Mouse (Mus musculus): Measurements from ENCODE around the gene Vmn1r86. TPM values are rescaled to one million over a fixed set of nuclear protein-coding genes. Genes with fewer than 3 reads are reported as not detected.

The Vmn1r86 gene
- polyA plus RNA-seq, 1 experiment from 2014 or later, result not detected

- Histone ChIP-seq H3K9me3 (replicated peaks; ENCODE audit: control insufficient read depth, low read length) (no peaks in the 10 kb centered on the region), H3K36me3 (ENCODE audit: control insufficient read depth, insufficient read depth) (no peaks in the 10 kb centered on the region), H3K9ac (ENCODE audit: low read length) (no peak overlapping the region), H3K4me2 (ENCODE audit: low read depth, low read length) (no peak overlapping the region), H3K4me3 (ENCODE audit: low read length) (no peak overlapping the region), H3K27ac (ENCODE audit: low read length) (no peak overlapping the region), H3K27me3 (ENCODE audit: control insufficient read depth, insufficient read depth, low read length) (no peaks in the 10 kb centered on the region), H3K4me1 (ENCODE audit: control insufficient read depth, insufficient read depth, low read length) (no peaks in the 10 kb centered on the region)
- no peak for ATAC-seq (replicated peaks; ENCODE audit: extremely low read depth, insufficient read depth, low FRiP score)
- WGBS, result 84% methylated on average over 9 of the region's 9 CpGs
Measured at GRCm38 (mm10) chr7:13059536-13059935, 60.2 kb downstream of the Vmn1r86 start.

- 61% methylated on average over 8 of the region's 8 CpGs for WGBS
- H3K27ac ChIP-seq (ENCODE audit: low read length), result no peak overlapping the region
- no peak overlapping the region for H3K4me2 ChIP-seq (ENCODE audit: low read depth, low read length)
- no peaks in the 10 kb centered on the region for H3K27me3 ChIP-seq (ENCODE audit: control insufficient read depth, insufficient read depth, low read length)
- no peak overlapping the region for H3K9ac ChIP-seq (ENCODE audit: low read length)
- no peak for ATAC-seq (replicated peaks; ENCODE audit: extremely low read depth, insufficient read depth, low FRiP score)
- peaks cover 4% of the 10 kb centered on the region; the same call in 1 of the 2 replicates for H3K4me1 ChIP-seq (ENCODE audit: control insufficient read depth, insufficient read depth, low read length)
- H3K9me3 ChIP-seq (replicated peaks; ENCODE audit: control insufficient read depth, low read length), result no peaks in the 10 kb centered on the region
- H3K36me3 ChIP-seq (ENCODE audit: control insufficient read depth, insufficient read depth), result no peaks in the 10 kb centered on the region
- no peak overlapping the region for H3K4me3 ChIP-seq (ENCODE audit: low read length)
Measured at GRCm38 (mm10) chr7:13056913-13057700, 62.6 kb downstream of the Vmn1r86 start.

GRCm38 (mm10) chr7:13054287-13055010 is 65.3 kb downstream of the Vmn1r86 start, which contains the start of gene Mzf1:
TSS of gene Mzf1 (minus strand) at chr7:13054764.
- H3K4me2 ChIP-seq (ENCODE audit: low read depth, low read length), result peak within 1 kb of the TSS; percentile 79
- ATAC-seq (replicated peaks; ENCODE audit: extremely low read depth, insufficient read depth, low FRiP score), result peak; percentile 91
- H3K4me3 ChIP-seq (ENCODE audit: low read length), result peak within 1 kb of the TSS; percentile 75
- H3K36me3 ChIP-seq (ENCODE audit: control insufficient read depth, insufficient read depth), result no peaks in the 10 kb centered on the region
- WGBS, result under 1% methylated on average over 41 of the region's 41 CpGs
- peaks cover 4% of the 10 kb centered on the region; the same call in 1 of the 2 replicates for H3K4me1 ChIP-seq (ENCODE audit: control insufficient read depth, insufficient read depth, low read length)
- H3K9ac ChIP-seq (ENCODE audit: low read length), result peak within 1 kb of the TSS; percentile 85
- peak within 1 kb of the TSS; percentile 86 for H3K27ac ChIP-seq (ENCODE audit: low read length)
- H3K27me3 ChIP-seq (ENCODE audit: control insufficient read depth, insufficient read depth, low read length), result no peaks in the 10 kb centered on the region
- H3K9me3 ChIP-seq (replicated peaks; ENCODE audit: control insufficient read depth, low read length), result no peaks in the 10 kb centered on the region

- ATAC-seq (replicated peaks; ENCODE audit: extremely low read depth, insufficient read depth, low FRiP score), result no peak
- Histone ChIP-seq H3K9me3 (replicated peaks; ENCODE audit: control insufficient read depth, low read length) (no peaks in the 10 kb centered on the region), H3K36me3 (ENCODE audit: control insufficient read depth, insufficient read depth) (no peaks in the 10 kb centered on the region), H3K9ac (ENCODE audit: low read length) (peak overlapping the region; percentile 85), H3K4me2 (ENCODE audit: low read depth, low read length) (peak overlapping the region; percentile 79), H3K27ac (ENCODE audit: low read length) (peak overlapping the region; percentile 86), H3K27me3 (ENCODE audit: control insufficient read depth, insufficient read depth, low read length) (no peaks in the 10 kb centered on the region), H3K4me3 (ENCODE audit: low read length) (peak overlapping the region; percentile 75), H3K4me1 (ENCODE audit: control insufficient read depth, insufficient read depth, low read length) (peaks cover 4% of the 10 kb centered on the region; the same call in 1 of the 2 replicates)
- WGBS, result 3% methylated on average over 15 of the region's 15 CpGs
Measured at GRCm38 (mm10) chr7:13053961-13054286, 65.8 kb downstream of the Vmn1r86 start.

GRCm38 (mm10) chr7:13053501-13053900 is 66.2 kb downstream of the Vmn1r86 start:
- H3K9ac ChIP-seq (ENCODE audit: low read length), result no peak overlapping the region; the same call in 1 of the 2 replicates
- peaks cover 4% of the 10 kb centered on the region; the same call in 1 of the 2 replicates for H3K4me1 ChIP-seq (ENCODE audit: control insufficient read depth, insufficient read depth, low read length)
- H3K4me2 ChIP-seq (ENCODE audit: low read depth, low read length), result peak overlapping the region; percentile 79
- no peaks in the 10 kb centered on the region for H3K27me3 ChIP-seq (ENCODE audit: control insufficient read depth, insufficient read depth, low read length)
- ATAC-seq (replicated peaks; ENCODE audit: extremely low read depth, insufficient read depth, low FRiP score), result no peak
- H3K9me3 ChIP-seq (replicated peaks; ENCODE audit: control insufficient read depth, low read length), result no peaks in the 10 kb centered on the region
- peak overlapping the region; percentile 75 for H3K4me3 ChIP-seq (ENCODE audit: low read length)
- no peaks in the 10 kb centered on the region for H3K36me3 ChIP-seq (ENCODE audit: control insufficient read depth, insufficient read depth)
- 82% methylated on average over 2 of the region's 2 CpGs for WGBS
- no peak overlapping the region; the same call in 1 of the 2 replicates for H3K27ac ChIP-seq (ENCODE audit: low read length)

- no peaks in the 10 kb centered on the region for H3K9me3 ChIP-seq (replicated peaks; ENCODE audit: control insufficient read depth, low read length)
- no peak overlapping the region for H3K4me3 ChIP-seq (ENCODE audit: low read length)
- H3K4me1 ChIP-seq (ENCODE audit: control insufficient read depth, insufficient read depth, low read length), result peaks cover 4% of the 10 kb centered on the region; the same call in 1 of the 2 replicates
- H3K27ac ChIP-seq (ENCODE audit: low read length), result no peak overlapping the region
- H3K36me3 ChIP-seq (ENCODE audit: control insufficient read depth, insufficient read depth), result no peaks in the 10 kb centered on the region
- no peaks in the 10 kb centered on the region for H3K27me3 ChIP-seq (ENCODE audit: control insufficient read depth, insufficient read depth, low read length)
- no peak overlapping the region for H3K9ac ChIP-seq (ENCODE audit: low read length)
- H3K4me2 ChIP-seq (ENCODE audit: low read depth, low read length), result no peak overlapping the region
- WGBS, result 87% methylated on average over 13 of the region's 13 CpGs
- no peak for ATAC-seq (replicated peaks; ENCODE audit: extremely low read depth, insufficient read depth, low FRiP score)
Measured at GRCm38 (mm10) chr7:13053001-13053400, 66.7 kb downstream of the Vmn1r86 start.

Other genes starting within 250 kb of the Vmn1r86 start
- 2.7 and 3.2 TPM in 2 replicates for gene Zfp128, start 238.7 kb downstream of the Vmn1r86 start, polyA plus RNA-seq (2015; fragmentation: Nextera tagmentation; extraction: Ambion mirVana)
- 9.9 and 10.8 TPM in 2 replicates for gene Zscan22, start 222.1 kb downstream of the Vmn1r86 start, polyA plus RNA-seq (2015; fragmentation: Nextera tagmentation; extraction: Ambion mirVana)
- gene Rps5, start 197.6 kb downstream of the Vmn1r86 start, polyA plus RNA-seq (2015; fragmentation: Nextera tagmentation; extraction: Ambion mirVana), result 521 and 529 TPM in 2 replicates
- gene Rnf225, start 192.5 kb downstream of the Vmn1r86 start, polyA plus RNA-seq (2015; fragmentation: Nextera tagmentation; extraction: Ambion mirVana), result 0.47 and 0.74 TPM in 2 replicates
- gene Zfp324, start 154.1 kb downstream of the Vmn1r86 start, polyA plus RNA-seq (2015; fragmentation: Nextera tagmentation; extraction: Ambion mirVana), result 6.5 and 6.7 TPM in 2 replicates
- 6.5 and 7.0 TPM in 2 replicates for gene Zfp446, start 142.1 kb downstream of the Vmn1r86 start, polyA plus RNA-seq (2015; fragmentation: Nextera tagmentation; extraction: Ambion mirVana)
- gene Slc27a5, start 121.7 kb downstream of the Vmn1r86 start, polyA plus RNA-seq (2015; fragmentation: Nextera tagmentation; extraction: Ambion mirVana), result not detected in 2 replicates
- 123 and 143 TPM in 2 replicates for gene Trim28, start 120.8 kb downstream of the Vmn1r86 start, polyA plus RNA-seq (2015; fragmentation: Nextera tagmentation; extraction: Ambion mirVana)
- gene Zbtb45, start 109.9 kb downstream of the Vmn1r86 start, polyA plus RNA-seq (2015; fragmentation: Nextera tagmentation; extraction: Ambion mirVana), result 17.4 and 20.4 TPM in 2 replicates
- 146 TPM in 2 replicates for gene Chmp2a, start 85.1 kb downstream of the Vmn1r86 start, polyA plus RNA-seq (2015; fragmentation: Nextera tagmentation; extraction: Ambion mirVana)
- 49.0 and 94.2 TPM in 2 replicates for gene Ube2m, start 81.6 kb downstream of the Vmn1r86 start, polyA plus RNA-seq (2015; fragmentation: Nextera tagmentation; extraction: Ambion mirVana)
- 1.7 and 2.1 TPM in 2 replicates for gene Mzf1, start 65.2 kb downstream of the Vmn1r86 start, polyA plus RNA-seq (2015; fragmentation: Nextera tagmentation; extraction: Ambion mirVana)
- gene Vmn1r85, start 24.7 kb downstream of the Vmn1r86 start, polyA plus RNA-seq (2015; fragmentation: Nextera tagmentation; extraction: Ambion mirVana), result not detected in 2 replicates
- gene Vmn1r87, start 20.2 kb upstream of the Vmn1r86 start, polyA plus RNA-seq (2015; fragmentation: Nextera tagmentation; extraction: Ambion mirVana), result not detected in 2 replicates
- gene Vmn1r88, start 39.7 kb upstream of the Vmn1r86 start, polyA plus RNA-seq (2015; fragmentation: Nextera tagmentation; extraction: Ambion mirVana), result 0.01 TPM in 1 of 2 replicates, not detected in the other
- not detected in 2 replicates for gene Vmn1r89, start 93.1 kb upstream of the Vmn1r86 start, polyA plus RNA-seq (2015; fragmentation: Nextera tagmentation; extraction: Ambion mirVana)
- gene Lig1, start 157.4 kb upstream of the Vmn1r86 start, polyA plus RNA-seq (2015; fragmentation: Nextera tagmentation; extraction: Ambion mirVana), result 52.0 and 58.2 TPM in 2 replicates
- 6.8 and 7.8 TPM in 2 replicates for gene Zswim9, start 158.8 kb upstream of the Vmn1r86 start, polyA plus RNA-seq (2015; fragmentation: Nextera tagmentation; extraction: Ambion mirVana)
- 0.39 and 0.67 TPM in 2 replicates for gene Pla2g4c, start 204.7 kb upstream of the Vmn1r86 start, polyA plus RNA-seq (2015; fragmentation: Nextera tagmentation; extraction: Ambion mirVana)